Mouse (Mus musculus) neural tube, embryonic 12.5 days (tissue): ENCODE results near the gene Aurka. TPM values are rescaled to one million over a fixed set of nuclear protein-coding genes. Genes with fewer than 3 reads are reported as not detected.

Experiments
- ATAC-seq: fragments of 200-750 bp; cut with Nextera tagmentation; 2 replicates; pipeline ENCODE4 v1.8.0; 2017; ENCODE audit warnings: low read depth, mild to moderate bottlenecking, moderate TSS enrichment, moderate library complexity; ENCODE audit not compliant: low FRiP score
- H3K27ac ChIP-seq: fragments of 300-500 bp; sonication (generic); 2 replicates; pipeline ENCODE4 v1.5.1; 2016
- H3K27me3 ChIP-seq: fragments of 300-500 bp; sonication (generic); replicated peaks from 2 replicates; pipeline ENCODE4 v1.6.1; 2016; ENCODE audit warnings: mild to moderate bottlenecking
- H3K36me3 ChIP-seq: fragments of 300-500 bp; sonication (generic); 2 replicates; pipeline ENCODE4 v1.6.1; 2016; ENCODE audit warnings: mild to moderate bottlenecking
- H3K4me1 ChIP-seq: fragments of 300-500 bp; sonication (generic); 2 replicates; pipeline ENCODE4 v1.6.1; 2016
- H3K4me2 ChIP-seq: fragments of 300-500 bp; sonication (generic); replicated peaks from 2 replicates; pipeline ENCODE4 v1.6.1; 2016; ENCODE audit warnings: mild to moderate bottlenecking
- H3K4me3 ChIP-seq: fragments of 300-500 bp; sonication (generic); 2 replicates; pipeline ENCODE4 v1.5.1; 2016
- H3K9ac ChIP-seq: fragments of 300-500 bp; sonication (generic); 2 replicates; pipeline ENCODE4 v1.6.1; 2016; ENCODE audit warnings: mild to moderate bottlenecking
- H3K9me3 ChIP-seq: fragments of 300-500 bp; sonication (generic); 2 replicates; pipeline ENCODE4 v1.6.1; 2016; ENCODE audit warnings: mild to moderate bottlenecking
- WGBS: fragments of 180-500 bp; shearing (Covaris S2); methylation state at CpG from one replicate; pipeline ENCODE4 v1.1.7; 2016; 5-methylcytosine and 5-hydroxymethylcytosine counted together
- polyA plus RNA-seq: library from polyadenylated mRNA; unstranded; fragments of >200 nt; fragmentation: Nextera tagmentation; extraction: Ambion mirVana; gene quantifications from 2 replicates; pipeline ENCODE4 v1.2.1, GENCODE M21; 2016

Aurka gene
- polyA plus RNA-seq, 1 experiment from 2014 or later = 87.3 TPM

DNA sequence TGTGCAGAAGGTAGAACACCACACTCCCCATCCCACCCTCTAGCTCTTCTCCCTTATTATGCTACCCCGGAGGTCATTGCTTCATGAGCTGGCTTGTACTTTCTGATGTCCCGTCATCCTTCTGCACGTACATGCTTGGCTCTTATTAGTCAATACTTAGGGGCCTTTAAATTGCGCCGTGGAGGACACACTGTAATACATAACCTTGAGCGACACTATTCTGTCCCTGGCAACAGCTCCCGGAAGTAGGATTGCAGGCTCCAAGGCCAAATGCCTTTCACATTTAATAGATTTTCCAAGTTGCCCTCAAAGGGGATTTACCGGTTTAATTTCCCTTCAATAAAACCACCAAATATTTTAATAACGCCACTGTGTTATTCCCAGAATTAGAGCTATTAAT, 58.6 kb downstream of the Aurka start:
- H3K4me1 ChIP-seq = no peaks in the 10 kb centered on the region
- no peak overlapping the region for H3K4me2 ChIP-seq
- no peak for ATAC-seq
- 94% methylated on average over 9 of the region's 9 CpGs for WGBS
- H3K9ac ChIP-seq = no peak overlapping the region
- H3K9me3 ChIP-seq = no peaks in the 10 kb centered on the region
- H3K27me3 ChIP-seq = no peaks in the 10 kb centered on the region
- no peaks in the 10 kb centered on the region for H3K36me3 ChIP-seq
- no peak overlapping the region for H3K4me3 ChIP-seq
- no peak overlapping the region for H3K27ac ChIP-seq

DNA sequence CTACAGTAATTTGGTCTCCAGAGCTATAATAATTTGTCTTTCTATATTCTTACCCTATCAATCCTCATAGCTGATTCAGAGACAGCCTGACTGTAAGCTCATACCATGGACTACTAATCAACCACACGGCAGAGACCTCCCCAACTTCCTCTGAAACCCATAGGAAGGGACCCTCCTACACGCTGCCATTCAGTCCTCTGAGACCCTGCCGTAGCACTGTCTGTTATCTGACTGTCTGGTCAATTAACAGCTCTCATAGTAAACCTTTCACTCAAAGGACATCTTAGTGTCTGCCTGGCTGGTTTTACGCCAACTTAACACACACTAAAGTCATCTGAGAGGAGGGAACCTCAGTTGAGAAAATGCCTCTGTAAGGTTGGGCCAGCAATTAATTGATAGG, 63.8 kb downstream of the Aurka start:
- ATAC-seq = no peak
- Histone ChIP-seq H3K4me1 (no peaks in the 10 kb centered on the region; the same call in 1 of the 2 replicates), H3K4me2 (no peak overlapping the region), H3K4me3 (no peak overlapping the region), H3K27ac (no peak overlapping the region), H3K9me3 (no peaks in the 10 kb centered on the region), H3K9ac (no peak overlapping the region), H3K36me3 (no peaks in the 10 kb centered on the region), H3K27me3 (no peaks in the 10 kb centered on the region)
- WGBS = 62% methylated on average over 4 of the region's 4 CpGs

Other genes with a start within 250 kb of the Aurka start
- gene Mc3r, start 122.0 kb downstream of the Aurka start, polyA plus RNA-seq = not detected in 2 replicates
- gene Fam210b, start 25.0 kb downstream of the Aurka start, polyA plus RNA-seq = 31.0 and 35.6 TPM in 2 replicates
- 37.7 and 38.9 TPM in 2 replicates for gene Cstf1, start 146 bp upstream of the Aurka start, polyA plus RNA-seq
- 0.18 and 0.43 TPM in 2 replicates for gene Cass4, start 23.3 kb upstream of the Aurka start, polyA plus RNA-seq
- 102 and 105 TPM in 2 replicates for gene Rtf2, start 70.0 kb upstream of the Aurka start, polyA plus RNA-seq
- 1.5 and 2.0 TPM in 2 replicates for gene Gcnt7, start 88.1 kb upstream of the Aurka start, polyA plus RNA-seq
- 0.51 TPM in 1 of 2 replicates, not detected in the other for gene Fam209, start 102.0 kb upstream of the Aurka start, polyA plus RNA-seq
- 1.0 and 1.1 TPM in 2 replicates for gene Tfap2c, start 179.1 kb upstream of the Aurka start, polyA plus RNA-seq